Mouse (Mus musculus): ENCODE results near the gene Cox6b1. TPM values are rescaled to one million over a fixed set of nuclear protein-coding genes. Genes with fewer than 3 reads are reported as not detected.
A peak's percentile ranks its signal among the peaks of the same experiment; 100 is the strongest.

The Cox6b1 gene
- polyA plus RNA-seq, 1 experiment from 2014 or later = 779 TPM

DNA sequence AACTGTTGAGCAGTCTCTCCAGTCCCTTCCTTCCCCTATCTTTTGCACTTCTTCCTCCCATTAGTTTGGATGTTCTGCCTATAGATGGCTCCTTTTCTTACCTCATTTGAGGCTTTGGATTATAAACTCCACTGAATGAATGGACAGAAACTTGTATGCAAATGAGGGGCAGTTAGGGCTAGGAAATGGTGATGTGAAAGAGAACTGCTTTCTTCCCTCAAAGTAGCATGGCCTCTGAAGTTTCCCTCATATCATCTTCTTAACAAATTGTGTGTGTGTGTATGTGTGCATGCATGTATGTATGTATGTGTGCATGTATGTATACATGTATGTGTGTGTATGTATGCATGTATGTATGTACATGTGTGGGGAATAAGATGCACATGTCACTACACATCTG, 3.1 kb upstream of the Cox6b1 start:
- peaks cover 28% of the 10 kb centered on the region for H3K27me3 ChIP-seq (ENCODE audit: low read depth, poor library complexity, severe bottlenecking)
- H3K27ac ChIP-seq (replicated peaks) = no peak overlapping the region
- peaks cover 18% of the 10 kb centered on the region for H3K4me1 ChIP-seq
- no peak for DNase-seq (ENCODE audit: low spot score)
- no peaks in the 10 kb centered on the region for H3K9me3 ChIP-seq (replicated peaks)
- H3K4me3 ChIP-seq = no peak overlapping the region
- H3K36me3 ChIP-seq = peaks cover 5% of the 10 kb centered on the region

DNA sequence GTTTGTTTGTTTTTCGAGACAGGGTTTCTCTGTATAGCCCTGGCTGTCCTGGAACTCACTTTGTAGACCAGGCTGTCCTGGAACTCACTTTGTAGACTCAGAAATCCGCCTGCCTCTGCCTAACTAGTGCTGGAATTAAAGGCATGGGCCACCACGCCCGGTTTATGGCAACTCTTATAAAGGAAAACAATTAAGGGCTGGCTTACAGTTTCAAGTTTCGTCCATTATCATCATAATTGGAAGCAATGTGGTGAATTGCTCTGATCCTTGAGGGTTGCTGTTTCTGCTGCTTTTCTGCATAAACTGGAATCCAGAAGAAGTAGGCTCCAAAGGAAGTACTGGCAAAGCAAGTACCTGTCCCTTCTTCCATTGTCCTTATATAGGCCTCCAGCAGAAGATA, 696 bp upstream of the Cox6b1 start:
- H3K4me3 ChIP-seq = no peak overlapping the region; the same call in 1 of the 2 replicates
- WGBS = 87% methylated on average over 5 of the region's 5 CpGs

DNA sequence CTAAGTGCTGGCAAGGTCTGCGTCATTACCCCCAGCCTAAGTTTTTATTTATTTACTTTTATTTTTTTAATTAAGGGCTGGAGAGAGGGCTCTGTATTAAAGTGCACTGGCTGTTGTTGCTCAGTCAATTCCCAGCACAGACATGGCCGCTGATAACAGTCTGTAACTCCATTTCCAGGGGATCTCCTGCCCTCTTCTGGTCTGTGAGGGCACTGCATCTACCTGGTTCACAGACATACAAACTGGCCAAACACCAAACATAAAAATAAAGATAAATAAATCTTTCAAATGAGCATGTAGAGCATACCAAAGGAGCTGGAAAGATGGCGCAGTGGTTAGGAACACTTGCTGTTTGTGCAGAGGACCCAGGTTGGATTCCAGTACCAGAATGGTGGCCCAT, 6.7 kb downstream of the Cox6b1 start:
- H3K4me3 ChIP-seq = no peak overlapping the region
- H3K27me3 ChIP-seq (ENCODE audit: low read depth, poor library complexity, severe bottlenecking) = no peaks in the 10 kb centered on the region
- peaks cover 88% of the 10 kb centered on the region for H3K36me3 ChIP-seq
- WGBS = 89% methylated on average over 3 of the region's 3 CpGs
- DNase-seq (ENCODE audit: low spot score) = no peak
- H3K9me3 ChIP-seq (replicated peaks) = no peaks in the 10 kb centered on the region
- no peak overlapping the region for H3K27ac ChIP-seq (replicated peaks)
- H3K4me1 ChIP-seq = no peaks in the 10 kb centered on the region

More for the DNA sequence above, 696 bp upstream of the Cox6b1 start:
- Histone ChIP-seq H3K27ac (replicated peaks) (no peak overlapping the region), H3K36me3 (peaks cover 29% of the 10 kb centered on the region), H3K9me3 (replicated peaks) (no peaks in the 10 kb centered on the region), H3K27me3 (ENCODE audit: low read depth, poor library complexity, severe bottlenecking) (peaks cover 5% of the 10 kb centered on the region), H3K4me1 (peaks cover 12% of the 10 kb centered on the region)
- no peak for DNase-seq (ENCODE audit: low spot score)

GRCm38 (mm10) chr7:30618658-30619057, 7.3 kb downstream of the Cox6b1 start:
- peaks cover 83% of the 10 kb centered on the region for H3K36me3 ChIP-seq

DNA sequence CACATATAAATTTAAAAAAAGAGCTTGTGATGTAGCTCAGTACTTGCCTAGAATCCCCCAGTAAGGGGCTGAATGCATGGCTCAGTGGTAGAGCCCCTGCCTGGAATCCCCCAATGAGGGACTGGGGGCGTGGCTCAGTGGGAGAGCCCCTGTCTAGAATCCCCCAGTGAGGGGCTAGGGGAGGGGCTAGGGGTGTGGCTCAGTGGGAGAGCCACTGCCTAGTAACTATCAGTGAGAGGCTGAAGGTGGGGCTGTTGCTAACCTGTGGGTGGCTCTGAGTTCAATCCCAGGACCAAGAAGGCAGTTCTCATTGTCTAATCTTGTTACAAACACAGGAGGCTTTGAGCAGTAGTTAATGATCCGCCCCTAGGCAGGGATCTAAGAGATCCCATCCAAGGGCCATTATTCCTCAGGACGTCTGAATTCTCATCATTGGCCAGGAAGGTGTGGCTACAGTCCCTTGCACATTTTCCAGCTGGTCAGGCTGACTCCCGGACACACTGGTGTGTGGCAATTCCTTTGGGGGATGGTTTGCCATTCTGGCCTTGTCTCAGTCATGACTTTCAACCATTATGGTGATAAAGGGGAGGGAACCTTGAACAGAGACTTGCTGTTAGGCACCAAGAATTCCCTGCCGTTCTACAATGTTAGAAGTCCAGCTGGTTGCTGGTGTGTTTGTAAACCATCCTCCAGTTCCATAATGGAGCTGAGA, 10.7 kb downstream of the Cox6b1 start:
- H3K4me1 ChIP-seq = no peaks in the 10 kb centered on the region
- peaks cover 52% of the 10 kb centered on the region for H3K36me3 ChIP-seq
- no peak overlapping the region for H3K4me3 ChIP-seq
- DNase-seq (ENCODE audit: low spot score) = no peak
- no peaks in the 10 kb centered on the region for H3K9me3 ChIP-seq (replicated peaks)
- 62% methylated on average over 5 of the region's 5 CpGs for WGBS
- no peaks in the 10 kb centered on the region for H3K27me3 ChIP-seq (ENCODE audit: low read depth, poor library complexity, severe bottlenecking)
- no peak overlapping the region for H3K27ac ChIP-seq (replicated peaks)

More at GRCm38 (mm10) chr7:30618658-30619057, 7.3 kb downstream of the Cox6b1 start:
- DNase-seq (ENCODE audit: low spot score) = no peak
- Histone ChIP-seq H3K27ac (replicated peaks) (no peak overlapping the region), H3K9me3 (replicated peaks) (no peaks in the 10 kb centered on the region), H3K4me1 (no peaks in the 10 kb centered on the region), H3K4me3 (no peak overlapping the region), H3K27me3 (ENCODE audit: low read depth, poor library complexity, severe bottlenecking) (no peaks in the 10 kb centered on the region)
- WGBS = 92% methylated on average over 9 of the region's 9 CpGs

DNA sequence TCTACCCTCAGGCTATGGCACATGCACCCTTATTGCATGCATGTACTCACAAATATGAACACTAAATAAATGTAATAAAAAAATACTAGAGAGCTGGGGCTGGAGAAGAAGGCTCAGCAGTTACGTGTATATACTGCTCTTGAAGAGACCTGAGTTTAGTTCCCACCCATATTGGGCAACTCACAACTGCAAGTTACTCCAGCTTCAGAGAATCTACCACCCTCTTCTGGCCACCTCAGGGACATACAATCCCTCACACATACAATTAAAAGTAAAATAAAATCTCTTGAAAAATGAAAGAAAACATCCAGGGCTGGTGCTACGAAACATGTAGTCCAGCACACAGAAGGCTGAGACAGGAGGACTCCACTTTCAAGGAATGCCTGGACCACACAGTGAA, 11.5 kb downstream of the Cox6b1 start:
- Histone ChIP-seq H3K36me3 (peaks cover 46% of the 10 kb centered on the region), H3K4me3 (no peak overlapping the region), H3K27ac (replicated peaks) (no peak overlapping the region), H3K27me3 (ENCODE audit: low read depth, poor library complexity, severe bottlenecking) (no peaks in the 10 kb centered on the region), H3K9me3 (replicated peaks) (no peaks in the 10 kb centered on the region), H3K4me1 (no peaks in the 10 kb centered on the region)
- 78% methylated on average over 2 of the region's 2 CpGs for WGBS
- DNase-seq (ENCODE audit: low spot score) = no peak

DNA sequence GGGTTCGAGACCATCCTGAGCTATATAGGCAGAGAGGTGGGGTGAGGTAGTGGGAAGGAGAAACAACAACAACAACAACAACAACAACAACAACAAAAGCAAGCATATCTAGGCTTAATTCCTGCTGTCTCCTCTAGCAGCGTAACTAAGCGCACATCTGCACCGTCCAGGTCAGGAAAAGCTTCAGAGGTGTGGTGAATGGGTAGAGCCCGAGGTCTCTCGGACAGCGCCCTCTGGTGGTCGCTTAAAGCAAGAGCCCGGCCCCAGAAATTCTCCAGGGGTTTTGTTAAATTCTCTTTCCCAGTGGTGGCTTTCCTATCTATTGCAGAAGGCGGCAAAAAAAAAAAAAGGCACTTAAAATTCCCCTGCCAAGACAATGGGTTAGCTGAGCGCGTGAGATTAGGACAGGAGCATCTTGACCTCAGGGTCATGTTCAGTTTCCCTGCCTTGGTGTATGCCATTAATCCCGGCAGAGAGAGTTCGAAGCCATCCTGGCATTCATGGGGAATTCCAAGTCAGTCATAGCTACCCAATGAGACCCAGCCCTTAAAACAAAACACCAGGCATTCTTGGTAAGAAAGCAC, 12.3 kb downstream of the Cox6b1 start:
- Histone ChIP-seq H3K4me3 (no peak overlapping the region), H3K9me3 (replicated peaks) (no peaks in the 10 kb centered on the region), H3K4me1 (0 out of 2 replicates have a peak, but pooled peaks cover 2% of the 10 kb centered on the region), H3K27ac (replicated peaks) (no peak overlapping the region), H3K36me3 (peaks cover 38% of the 10 kb centered on the region), H3K27me3 (ENCODE audit: low read depth, poor library complexity, severe bottlenecking) (no peaks in the 10 kb centered on the region)
- WGBS = 27% methylated on average over 14 of the region's 14 CpGs
- DNase-seq (ENCODE audit: low spot score) = peak; percentile 65

DNA sequence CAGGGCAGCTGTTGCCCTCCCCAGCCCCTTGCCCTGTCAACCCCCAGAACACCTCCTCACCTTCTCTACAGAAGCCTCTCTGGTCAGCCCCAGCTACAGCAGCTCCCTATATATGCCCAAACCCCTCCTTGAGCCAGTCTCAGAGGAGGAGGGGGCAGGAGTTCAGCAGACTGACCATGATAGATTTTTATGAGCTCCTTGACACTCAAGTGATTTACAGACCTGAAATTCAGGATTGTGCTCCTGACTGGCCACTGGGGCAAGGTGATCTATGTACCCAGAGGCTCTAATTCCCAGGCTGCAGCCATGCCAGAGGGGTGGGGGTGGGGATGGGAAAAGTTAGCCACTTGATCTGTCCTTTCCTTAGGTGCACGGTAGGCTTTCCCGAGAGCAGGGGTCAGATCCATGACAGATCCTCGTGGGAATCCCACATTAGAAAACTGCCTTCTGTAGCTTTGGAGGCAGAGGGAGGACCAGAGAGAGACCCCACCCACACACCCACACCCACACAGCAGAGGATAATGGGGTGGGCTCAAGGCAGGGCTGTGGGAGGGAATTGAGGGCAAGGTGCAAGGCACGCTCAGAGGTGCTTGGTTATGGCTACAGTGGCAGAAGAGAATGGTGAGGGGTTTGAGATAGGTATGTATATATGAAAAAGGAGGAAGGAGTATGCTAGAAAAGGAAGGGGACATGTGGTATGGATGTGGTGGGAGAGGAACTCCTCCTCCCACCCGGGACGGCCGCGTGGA, 13.1 kb downstream of the Cox6b1 start, which contains the start of gene Upk1a:
Gene Upk1a, minus strand, starts transcription at position 194 of the 749 bp plus-strand sequence.
- no peak for DNase-seq (ENCODE audit: low spot score)
- 0 out of 2 replicates have a peak, but pooled peaks cover 8% of the 10 kb centered on the region for H3K4me1 ChIP-seq
- no peak within 1 kb of the TSS for H3K4me3 ChIP-seq
- peaks cover 30% of the 10 kb centered on the region for H3K36me3 ChIP-seq
- 79% methylated on average over 8 of the region's 8 CpGs for WGBS
- H3K27ac ChIP-seq (replicated peaks) = no peak within 1 kb of the TSS
- no peaks in the 10 kb centered on the region for H3K9me3 ChIP-seq (replicated peaks)
- no peaks in the 10 kb centered on the region for H3K27me3 ChIP-seq (ENCODE audit: low read depth, poor library complexity, severe bottlenecking)

- Histone ChIP-seq H3K4me3 (no peak overlapping the region), H3K27me3 (ENCODE audit: low read depth, poor library complexity, severe bottlenecking) (no peaks in the 10 kb centered on the region), H3K4me1 (0 out of 2 replicates have a peak, but pooled peaks cover 8% of the 10 kb centered on the region), H3K9me3 (replicated peaks) (no peaks in the 10 kb centered on the region), H3K36me3 (peaks cover 2% of the 10 kb centered on the region), H3K27ac (replicated peaks) (no peak overlapping the region)
- no peak for DNase-seq (ENCODE audit: low spot score)
- 72% methylated on average over 7 of the region's 7 CpGs for WGBS
Observed at GRCm38 (mm10) chr7:30610043-30610442, 15.9 kb downstream of the Cox6b1 start.

GRCm38 (mm10) chr7:30608476-30608875, 17.5 kb downstream of the Cox6b1 start:
- Histone ChIP-seq H3K27ac (replicated peaks) (no peak overlapping the region), H3K9me3 (replicated peaks) (no peaks in the 10 kb centered on the region), H3K27me3 (ENCODE audit: low read depth, poor library complexity, severe bottlenecking) (no peaks in the 10 kb centered on the region), H3K36me3 (no peaks in the 10 kb centered on the region), H3K4me1 (0 out of 2 replicates have a peak, but pooled peaks cover 8% of the 10 kb centered on the region), H3K4me3 (no peak overlapping the region)
- WGBS = 52% methylated on average over 14 of the region's 16 CpGs
- DNase-seq (ENCODE audit: low spot score) = no peak

- Histone ChIP-seq H3K9me3 (replicated peaks) (no peaks in the 10 kb centered on the region), H3K36me3 (no peaks in the 10 kb centered on the region), H3K27ac (replicated peaks) (no peak overlapping the region), H3K27me3 (ENCODE audit: low read depth, poor library complexity, severe bottlenecking) (no peaks in the 10 kb centered on the region), H3K4me1 (0 out of 2 replicates have a peak, but pooled peaks cover 8% of the 10 kb centered on the region), H3K4me3 (no peak overlapping the region)
- DNase-seq (ENCODE audit: low spot score) = peak; percentile 69
- 31% methylated on average over 8 of the region's 8 CpGs for WGBS
Observed at GRCm38 (mm10) chr7:30607706-30608309, 18.1 kb downstream of the Cox6b1 start.

DNA sequence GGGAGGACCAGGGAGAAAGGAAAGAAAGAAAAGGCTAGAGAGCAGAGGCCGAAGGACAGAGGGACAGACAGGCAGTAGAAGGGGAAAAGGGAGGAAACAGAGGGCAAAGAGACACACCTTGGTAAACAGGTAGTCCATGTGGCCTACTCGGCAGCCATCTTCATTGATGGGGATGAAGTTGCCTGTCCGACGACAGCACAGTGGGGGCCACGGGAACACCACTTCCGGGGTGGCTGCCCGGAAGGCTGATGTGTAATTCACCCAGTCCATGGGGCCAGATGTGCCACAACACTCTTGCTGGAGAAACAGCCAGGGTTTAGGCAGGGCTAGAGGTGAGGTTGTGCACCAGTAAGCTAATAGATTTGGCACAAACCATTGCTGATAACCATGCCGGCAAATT, 21.0 kb downstream of the Cox6b1 start:
- Histone ChIP-seq H3K4me3 (no peak overlapping the region), H3K9me3 (replicated peaks) (no peaks in the 10 kb centered on the region), H3K4me1 (peaks cover 11% of the 10 kb centered on the region), H3K27ac (replicated peaks) (no peak overlapping the region), H3K36me3 (no peaks in the 10 kb centered on the region), H3K27me3 (ENCODE audit: low read depth, poor library complexity, severe bottlenecking) (no peaks in the 10 kb centered on the region)
- no peak for DNase-seq (ENCODE audit: low spot score)
- WGBS = 86% methylated on average over 8 of the region's 8 CpGs
